Mouse (Mus musculus): ENCODE results near the gene Igf1r. TPM values are rescaled to one million over a fixed set of nuclear protein-coding genes. Genes with fewer than 3 reads are reported as not detected.

Igf1r gene
- polyA plus RNA-seq, 1 experiment from 2014 or later = 24.9 TPM

- Histone ChIP-seq H3K36me3 (no peaks in the 10 kb centered on the region), H3K4me3 (no peak overlapping the region), H3K27ac (peak overlapping the region; percentile 90), H3K9me3 (no peaks in the 10 kb centered on the region), H3K4me1 (peaks cover 58% of the 10 kb centered on the region), H3K27me3 (ENCODE audit: insufficient read depth, poor library complexity, severe bottlenecking) (no peaks in the 10 kb centered on the region)
- DNase-seq (ENCODE audit: low spot score) = no peak
- whole genome bisulfite sequencing = 33% methylated on average over 6 of the region's 6 CpGs
Observed at GRCm38 (mm10) chr7:68127799-68128261, 175.2 kb downstream of the Igf1r start.

DNA sequence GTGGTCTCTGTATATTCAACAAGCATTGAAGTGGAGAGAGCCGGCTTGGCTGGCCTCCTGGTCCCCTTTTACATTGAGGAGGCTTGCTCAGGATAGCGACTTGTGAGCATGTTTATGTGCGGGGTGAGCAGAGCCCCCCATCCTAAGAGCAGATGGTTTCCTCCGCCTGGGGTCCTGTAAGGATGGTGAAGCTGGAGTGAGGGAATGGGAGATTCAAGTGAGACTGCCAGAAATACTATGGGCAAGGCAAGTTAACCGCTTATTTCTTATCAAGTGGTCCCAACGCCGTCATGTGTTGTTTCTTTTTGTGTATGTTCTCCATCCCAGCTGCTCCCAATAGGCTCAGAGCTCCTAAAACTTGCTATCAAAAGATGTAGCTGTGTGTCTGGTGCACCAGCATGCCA is 175.6 kb downstream of the Igf1r start:
- Histone ChIP-seq H3K4me3 (peak overlapping the region; percentile 76), H3K27ac (peak overlapping the region; percentile 90), H3K9me3 (no peaks in the 10 kb centered on the region), H3K27me3 (ENCODE audit: insufficient read depth, poor library complexity, severe bottlenecking) (no peaks in the 10 kb centered on the region), H3K36me3 (no peaks in the 10 kb centered on the region), H3K4me1 (peaks cover 58% of the 10 kb centered on the region)
- no peak for DNase-seq (ENCODE audit: low spot score)
- WGBS = 12% methylated on average over 7 of the region's 7 CpGs

DNA sequence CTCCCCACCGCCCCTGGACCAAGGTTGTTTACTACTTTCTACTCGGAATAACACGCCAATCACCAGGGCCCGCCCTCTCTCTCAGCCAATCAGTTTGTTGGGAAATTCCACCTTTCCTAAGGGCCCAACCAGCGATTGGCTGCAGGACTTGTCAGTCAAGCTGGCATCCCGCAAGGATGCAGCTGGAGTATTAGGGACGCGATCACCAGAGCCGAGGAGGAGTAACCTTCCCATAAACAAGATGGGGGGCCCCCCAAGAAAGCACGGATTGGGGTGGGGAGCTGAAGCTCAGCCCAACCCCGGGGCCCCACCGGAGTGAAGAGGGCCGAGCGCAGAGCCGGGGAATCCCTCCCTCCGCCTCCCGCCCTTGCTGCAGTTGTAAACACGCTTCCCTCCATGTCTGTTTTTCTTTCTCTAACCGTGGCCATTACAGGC is 176.5 kb downstream of the Igf1r start:
- under 1% methylated on average over 19 of the region's 19 CpGs for WGBS
- H3K27ac ChIP-seq = peak overlapping the region; percentile 90
- peak; percentile 96 for DNase-seq (ENCODE audit: low spot score)
- H3K4me3 ChIP-seq = peak overlapping the region; percentile 76
- no peaks in the 10 kb centered on the region for H3K27me3 ChIP-seq (ENCODE audit: insufficient read depth, poor library complexity, severe bottlenecking)
- H3K4me1 ChIP-seq = peaks cover 64% of the 10 kb centered on the region
- H3K9me3 ChIP-seq = no peaks in the 10 kb centered on the region
- no peaks in the 10 kb centered on the region for H3K36me3 ChIP-seq

- peak overlapping the region; percentile 90 for H3K27ac ChIP-seq
- peak overlapping the region; percentile 76 for H3K4me3 ChIP-seq
- H3K27me3 ChIP-seq (ENCODE audit: insufficient read depth, poor library complexity, severe bottlenecking) = no peaks in the 10 kb centered on the region
- 5% methylated on average over 19 of the region's 19 CpGs for WGBS
- H3K36me3 ChIP-seq = no peaks in the 10 kb centered on the region
- H3K4me1 ChIP-seq = peaks cover 64% of the 10 kb centered on the region
- DNase-seq (ENCODE audit: low spot score) = peak; percentile 91
- H3K9me3 ChIP-seq = no peaks in the 10 kb centered on the region
Observed at GRCm38 (mm10) chr7:68129546-68130253, 177.1 kb downstream of the Igf1r start.

DNA sequence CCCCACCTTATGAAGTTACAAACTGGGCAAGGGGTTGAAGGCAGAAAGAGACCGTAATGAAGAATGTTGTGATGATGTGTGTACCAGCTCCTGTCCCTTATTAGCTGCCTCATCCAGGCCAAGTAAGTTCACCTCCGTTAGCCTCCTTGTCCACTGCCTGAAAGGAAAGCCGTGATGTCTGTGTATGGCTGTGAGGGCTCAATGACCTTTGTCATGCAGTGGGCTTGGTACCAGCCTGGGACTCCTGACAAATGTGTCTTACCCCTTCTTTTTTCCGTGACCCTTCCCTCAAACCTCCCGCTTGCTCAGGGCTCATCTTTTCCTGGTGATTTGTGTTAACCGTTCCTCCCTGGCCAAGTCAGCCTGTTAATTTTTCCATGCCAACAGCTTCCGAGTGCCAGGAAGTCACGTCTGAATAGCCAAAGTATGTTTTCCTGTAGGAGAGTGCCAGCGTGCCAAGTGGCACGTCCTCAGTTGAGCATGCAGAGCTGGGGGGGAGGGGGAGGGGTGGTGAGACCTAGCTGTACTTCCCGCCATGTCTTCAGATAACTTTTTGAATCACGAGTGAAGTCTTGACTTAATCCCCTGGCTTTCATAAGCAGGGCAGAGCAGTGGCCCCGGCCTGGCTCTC is 178.4 kb downstream of the Igf1r start:
- WGBS = 68% methylated on average over 13 of the region's 13 CpGs
- no peak for DNase-seq (ENCODE audit: low spot score)
- no peaks in the 10 kb centered on the region for H3K36me3 ChIP-seq
- no peak overlapping the region for H3K4me3 ChIP-seq
- no peak overlapping the region for H3K27ac ChIP-seq
- no peaks in the 10 kb centered on the region for H3K27me3 ChIP-seq (ENCODE audit: insufficient read depth, poor library complexity, severe bottlenecking)
- no peaks in the 10 kb centered on the region for H3K9me3 ChIP-seq
- H3K4me1 ChIP-seq = peaks cover 58% of the 10 kb centered on the region

DNA sequence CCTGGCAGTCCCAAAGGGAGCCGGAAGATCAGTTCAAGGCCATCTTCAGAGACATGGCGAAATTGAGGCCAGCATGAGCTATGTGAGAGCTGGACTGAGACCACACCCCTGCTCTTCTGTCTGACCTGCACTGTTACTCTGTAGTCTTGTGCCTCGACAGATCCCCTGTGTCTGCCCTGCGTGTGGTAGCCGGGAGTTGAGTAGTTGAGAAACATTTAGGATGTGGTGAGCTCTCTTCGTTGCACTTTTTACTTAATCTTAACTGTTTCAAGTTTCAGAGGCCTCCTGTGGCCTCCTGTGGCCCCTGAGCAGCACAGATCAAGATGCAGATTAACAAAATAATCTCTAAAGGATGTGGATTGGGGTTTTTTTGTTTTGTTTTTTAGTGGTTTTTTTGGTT is 181.1 kb downstream of the Igf1r start:
- Histone ChIP-seq H3K27me3 (ENCODE audit: insufficient read depth, poor library complexity, severe bottlenecking) (no peaks in the 10 kb centered on the region), H3K4me3 (no peak overlapping the region), H3K9me3 (no peaks in the 10 kb centered on the region), H3K4me1 (peaks cover 44% of the 10 kb centered on the region), H3K27ac (no peak overlapping the region), H3K36me3 (no peaks in the 10 kb centered on the region)
- DNase-seq (ENCODE audit: low spot score) = no peak
- 35% methylated on average over 6 of the region's 6 CpGs for WGBS

DNA sequence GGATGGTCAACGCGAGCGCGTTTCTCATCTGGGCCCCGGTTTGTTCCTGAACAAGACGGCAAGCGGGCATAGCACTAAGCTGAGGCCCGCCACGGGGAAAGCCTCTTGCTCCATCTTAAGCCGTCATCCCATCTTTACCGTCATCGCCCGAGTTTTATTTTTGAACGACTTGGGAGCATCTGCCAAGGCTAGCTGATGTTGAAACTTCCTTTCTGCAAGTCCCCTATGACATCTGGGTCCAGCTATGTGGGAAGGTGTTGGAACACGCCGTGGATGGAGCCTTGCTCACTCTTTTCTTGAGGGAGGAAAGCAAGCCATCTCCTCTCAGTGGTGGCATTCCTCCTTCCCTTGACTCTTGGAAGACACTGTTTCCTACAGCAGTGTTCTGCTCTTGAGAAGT is 182.3 kb downstream of the Igf1r start:
- Histone ChIP-seq H3K36me3 (no peaks in the 10 kb centered on the region), H3K4me1 (peaks cover 52% of the 10 kb centered on the region), H3K4me3 (no peak overlapping the region), H3K27me3 (ENCODE audit: insufficient read depth, poor library complexity, severe bottlenecking) (no peaks in the 10 kb centered on the region), H3K27ac (no peak overlapping the region), H3K9me3 (no peaks in the 10 kb centered on the region)
- WGBS = 86% methylated on average over 16 of the region's 16 CpGs
- no peak for DNase-seq (ENCODE audit: low spot score)

DNA sequence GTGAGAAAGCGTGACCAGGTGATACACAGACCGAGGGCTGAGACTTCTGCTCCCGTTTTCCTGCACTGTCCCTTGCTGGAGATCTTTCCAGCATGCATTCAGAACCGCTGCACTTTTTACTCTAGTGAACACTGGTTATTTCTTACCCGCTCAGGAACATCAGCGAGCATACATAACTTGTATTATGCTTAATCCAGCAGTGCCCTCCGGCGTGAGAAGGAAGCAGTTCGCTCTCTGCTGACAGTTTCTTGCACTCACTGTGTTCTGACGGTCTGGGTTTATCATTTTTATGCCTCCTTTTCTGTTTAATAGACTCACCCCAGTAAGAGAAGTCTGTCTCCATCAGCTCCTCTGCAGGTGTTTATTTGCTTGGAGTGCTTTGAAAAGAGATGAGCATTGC is 183.4 kb downstream of the Igf1r start:
- WGBS = 81% methylated on average over 10 of the region's 10 CpGs
- H3K4me3 ChIP-seq = no peak overlapping the region
- no peaks in the 10 kb centered on the region for H3K36me3 ChIP-seq
- no peaks in the 10 kb centered on the region for H3K27me3 ChIP-seq (ENCODE audit: insufficient read depth, poor library complexity, severe bottlenecking)
- DNase-seq (ENCODE audit: low spot score) = no peak
- H3K27ac ChIP-seq = no peak overlapping the region
- H3K4me1 ChIP-seq = peaks cover 49% of the 10 kb centered on the region
- H3K9me3 ChIP-seq = no peaks in the 10 kb centered on the region

DNA sequence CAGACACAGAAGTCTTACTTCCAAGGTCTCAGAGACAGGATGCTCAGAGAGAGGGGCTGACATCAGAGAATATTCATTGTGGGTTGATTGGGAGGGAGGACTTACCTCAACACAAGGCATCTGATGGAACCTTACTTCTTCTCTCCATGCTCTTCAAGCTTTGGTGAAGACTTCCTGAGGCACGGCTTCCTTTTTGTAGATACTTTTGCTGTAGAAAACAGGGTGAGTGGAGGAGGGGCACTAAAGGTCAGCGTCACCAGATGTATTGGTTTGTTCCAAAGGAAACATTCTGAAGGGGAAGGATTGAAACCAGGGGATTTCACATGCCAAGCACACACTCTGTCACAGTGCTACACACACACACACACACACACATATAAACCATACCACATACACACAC is 186.8 kb downstream of the Igf1r start:
- H3K27ac ChIP-seq = peak overlapping the region; percentile 7; the same call in 1 of the 2 replicates
- H3K4me3 ChIP-seq = no peak overlapping the region
- peaks cover 41% of the 10 kb centered on the region for H3K4me1 ChIP-seq
- WGBS = 48% methylated on average over 2 of the region's 2 CpGs
- no peaks in the 10 kb centered on the region for H3K27me3 ChIP-seq (ENCODE audit: insufficient read depth, poor library complexity, severe bottlenecking)
- no peaks in the 10 kb centered on the region for H3K9me3 ChIP-seq
- H3K36me3 ChIP-seq = no peaks in the 10 kb centered on the region
- no peak for DNase-seq (ENCODE audit: low spot score)

DNA sequence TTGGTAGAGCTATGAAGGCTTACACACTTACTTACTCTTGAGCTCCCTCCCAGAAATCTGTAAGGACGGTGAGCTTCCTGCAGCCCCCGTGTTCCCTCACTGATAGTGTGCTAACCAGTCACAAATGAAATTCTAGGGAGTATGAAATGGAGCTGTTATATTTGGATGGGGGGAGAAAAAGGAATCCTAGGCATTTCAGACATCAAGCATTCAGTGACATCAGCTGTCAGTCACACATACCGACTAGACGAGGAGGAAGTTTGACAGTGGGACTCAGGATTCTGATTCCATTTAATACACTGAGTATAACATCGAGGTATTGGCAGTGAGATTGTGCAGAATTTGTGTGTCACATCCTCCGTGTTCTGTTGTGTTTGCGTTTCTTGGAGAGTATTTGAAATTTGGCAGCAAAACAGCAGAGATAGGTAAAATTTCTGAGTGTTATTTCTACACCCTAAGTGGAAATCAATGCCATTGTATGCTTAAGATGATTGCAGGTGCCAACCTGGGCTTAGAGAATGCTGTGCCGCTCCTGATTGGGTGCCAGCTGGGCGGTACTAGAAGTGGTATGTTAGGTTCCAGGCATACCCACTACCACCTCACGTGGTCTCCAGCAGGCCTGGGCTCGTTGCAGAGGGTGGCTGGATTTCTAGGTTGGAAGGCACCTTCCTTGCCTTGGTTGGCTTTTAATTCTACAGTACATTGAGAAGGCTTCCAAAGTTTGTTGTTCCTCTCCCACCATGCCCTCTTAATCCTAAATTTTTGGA is 187.6 kb downstream of the Igf1r start:
- 60% methylated on average over 11 of the region's 11 CpGs for whole genome bisulfite sequencing
- H3K4me1 ChIP-seq = peaks cover 50% of the 10 kb centered on the region

DNA sequence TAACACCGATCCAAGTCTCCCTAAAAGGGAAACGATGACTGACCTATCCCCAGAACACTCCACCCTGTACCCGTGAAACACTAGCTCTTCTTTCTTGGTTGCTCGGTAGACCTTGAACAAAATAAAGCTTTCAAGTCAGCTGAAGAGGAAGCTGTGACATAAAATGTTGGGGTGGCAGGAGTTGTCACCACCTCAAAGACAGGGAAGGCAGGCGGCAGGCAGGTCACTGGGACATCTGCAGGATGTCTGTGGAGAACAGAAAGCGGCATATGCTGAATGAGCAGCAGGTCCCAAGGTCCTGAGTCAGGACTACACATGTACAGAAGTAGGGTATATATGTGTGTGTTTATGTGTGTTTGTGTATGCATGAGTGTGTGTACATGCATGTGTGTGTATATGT is 191.6 kb downstream of the Igf1r start:
- H3K36me3 ChIP-seq = no peaks in the 10 kb centered on the region
- no peaks in the 10 kb centered on the region for H3K9me3 ChIP-seq
- DNase-seq (ENCODE audit: low spot score) = no peak
- no peaks in the 10 kb centered on the region for H3K27me3 ChIP-seq (ENCODE audit: insufficient read depth, poor library complexity, severe bottlenecking)
- 53% methylated on average over 6 of the region's 6 CpGs for WGBS
- peak overlapping the region; percentile 37; the same call in 1 of the 2 replicates for H3K27ac ChIP-seq
- peaks cover 70% of the 10 kb centered on the region for H3K4me1 ChIP-seq
- no peak overlapping the region for H3K4me3 ChIP-seq

More for the DNA sequence above, 187.6 kb downstream of the Igf1r start:
- Histone ChIP-seq H3K4me3 (no peak overlapping the region), H3K9me3 (no peaks in the 10 kb centered on the region), H3K27me3 (ENCODE audit: insufficient read depth, poor library complexity, severe bottlenecking) (no peaks in the 10 kb centered on the region), H3K27ac (peak overlapping the region; percentile 17; the same call in 1 of the 2 replicates), H3K36me3 (no peaks in the 10 kb centered on the region)
- DNase-seq (ENCODE audit: low spot score) = no peak

DNA sequence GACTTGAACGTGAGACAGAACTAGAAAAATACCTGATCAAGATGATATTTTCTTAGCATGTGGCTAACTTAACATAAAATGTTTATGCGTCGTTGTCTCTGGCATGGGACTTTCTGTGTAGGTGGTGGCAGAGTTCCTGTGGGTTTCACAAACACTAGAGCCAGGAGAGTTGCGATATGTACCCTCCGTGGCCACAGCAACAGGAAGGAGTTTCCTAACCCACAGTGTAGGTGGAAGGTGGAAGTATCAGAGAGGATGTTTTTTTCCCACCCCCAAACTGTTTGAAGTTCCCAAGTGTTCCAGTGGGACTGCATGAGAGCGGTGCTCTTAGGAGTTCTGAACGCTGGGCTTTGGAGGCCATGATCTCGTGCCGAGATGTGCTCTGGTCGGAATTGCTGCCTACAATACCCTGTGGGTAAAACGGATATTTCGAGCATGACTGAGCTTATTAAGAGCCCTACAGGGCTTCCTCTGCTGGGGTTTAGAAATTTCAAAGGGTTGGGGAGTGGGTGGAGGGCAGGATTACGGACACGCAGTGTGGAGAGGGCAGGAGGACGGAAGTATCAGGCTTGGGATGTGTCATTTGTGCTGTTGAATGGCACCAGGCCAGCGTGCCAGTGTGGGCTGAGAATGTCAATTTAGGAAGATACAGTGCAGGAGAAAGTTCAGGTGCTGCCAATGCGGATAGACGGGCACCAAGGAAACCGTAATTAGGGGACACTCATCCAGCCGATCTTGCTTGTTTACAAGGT is 195.8 kb downstream of the Igf1r start:
- Histone ChIP-seq H3K27me3 (ENCODE audit: insufficient read depth, poor library complexity, severe bottlenecking) (no peaks in the 10 kb centered on the region), H3K36me3 (no peaks in the 10 kb centered on the region), H3K4me1 (peaks cover 83% of the 10 kb centered on the region), H3K9me3 (no peaks in the 10 kb centered on the region), H3K27ac (0 out of 2 replicates have a peak overlapping the region, but pooled peaks have one; percentile 2), H3K4me3 (no peak overlapping the region)
- DNase-seq (ENCODE audit: low spot score) = no peak
- WGBS = 79% methylated on average over 20 of the region's 20 CpGs
